Mouse (Mus musculus) adrenal gland, postnatal 4 days (tissue): ENCODE results near the gene Pip5k1b. TPM values are rescaled to one million over a fixed set of nuclear protein-coding genes. Genes with fewer than 3 reads are reported as not detected.

Source experiments
- DNase-seq, 2 experiments: peaks; one replicate each; pipeline ENCODE4 v3.0.0; 2021 to 2022; ENCODE audit warnings: low spot score in 2 of 2, mixed read lengths in 2 of 2
- total RNA-seq, 2 experiments: library from RNA; stranded (reverse); gene quantifications; 2 replicates each; pipeline ENCODE4 v1.2.3; 2021

The Pip5k1b gene
- total RNA-seq, 2 experiments from 2014 or later, result 21.2 to 23.4 TPM

GRCm38 (mm10) chr19:24543386-24544350 lies 12.0 kb downstream of the Pip5k1b start:
- DNase-seq, result no peak

DNA sequence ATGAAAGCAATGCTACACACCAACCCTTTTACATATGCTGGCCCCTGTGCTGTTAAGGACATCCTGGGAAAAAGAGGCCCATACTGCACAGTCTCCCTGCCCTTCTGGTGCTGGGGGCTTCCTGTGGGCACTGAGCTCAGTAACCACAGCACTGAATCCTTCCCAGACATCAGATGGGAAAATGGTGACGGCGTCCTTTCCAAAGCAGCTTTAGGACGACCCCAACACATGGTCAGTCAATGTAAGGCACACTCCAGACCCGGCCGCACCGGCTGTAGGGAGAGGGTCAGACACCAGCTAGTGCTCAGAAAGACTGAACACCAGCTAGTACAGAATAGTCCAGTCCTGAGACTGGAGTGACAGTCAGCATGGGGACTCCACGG lies 13.4 kb downstream of the Pip5k1b start:
- no peak for DNase-seq

DNA sequence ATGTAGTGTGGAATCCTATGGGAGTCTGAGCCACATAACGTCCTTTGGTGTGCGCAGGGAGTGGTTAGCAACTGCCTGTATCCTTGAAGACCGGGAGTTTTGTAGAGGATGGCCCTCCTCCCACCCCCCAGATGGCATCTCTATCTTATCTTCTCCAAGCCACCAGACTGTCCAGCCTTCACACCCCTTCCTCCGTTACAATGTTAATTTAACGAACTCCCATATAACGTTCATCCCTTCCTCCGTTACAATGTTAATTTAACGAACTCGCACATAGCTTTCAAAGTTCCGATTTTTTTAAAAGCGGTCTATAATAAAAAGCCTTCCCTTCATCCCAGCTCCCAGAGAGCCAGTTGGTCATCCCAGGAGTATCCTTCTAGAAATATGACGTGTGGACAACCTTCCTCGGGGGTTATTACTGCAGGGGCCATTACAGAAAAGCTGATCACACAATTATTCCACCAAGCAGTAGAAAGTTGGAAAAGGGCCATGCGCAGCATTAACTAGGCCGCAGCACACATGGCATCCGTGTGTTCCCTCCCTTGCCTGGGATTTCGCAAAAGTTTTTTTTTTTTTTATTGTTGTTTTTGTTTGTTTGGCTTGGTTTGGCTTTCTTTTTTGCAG lies 13.9 kb downstream of the Pip5k1b start:
- no peak for DNase-seq

GRCm38 (mm10) chr19:24540952-24541668 lies 14.6 kb downstream of the Pip5k1b start:
- DNase-seq, result no peak

DNA sequence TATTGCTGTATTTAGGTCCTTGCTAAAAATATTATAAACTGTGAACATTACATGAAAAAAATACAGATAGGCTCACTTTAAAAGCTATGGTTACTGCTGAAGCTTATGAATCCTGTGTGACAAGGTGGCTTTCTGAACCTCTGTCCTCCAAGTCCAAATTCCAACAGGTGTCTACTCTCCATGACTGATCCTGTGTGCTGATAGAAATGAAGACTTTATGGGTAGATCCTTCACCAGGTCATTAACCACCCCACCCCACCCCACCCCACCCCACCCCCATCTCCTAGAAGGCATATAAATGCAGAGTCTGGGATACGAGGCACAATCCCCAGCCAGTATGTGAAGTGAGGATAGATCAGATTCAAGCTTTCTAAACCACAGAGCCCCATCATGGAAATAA lies 16.6 kb downstream of the Pip5k1b start:
- no peak for DNase-seq

- no peak for DNase-seq
Measured at GRCm38 (mm10) chr19:24538181-24538580, 17.5 kb downstream of the Pip5k1b start.

DNA sequence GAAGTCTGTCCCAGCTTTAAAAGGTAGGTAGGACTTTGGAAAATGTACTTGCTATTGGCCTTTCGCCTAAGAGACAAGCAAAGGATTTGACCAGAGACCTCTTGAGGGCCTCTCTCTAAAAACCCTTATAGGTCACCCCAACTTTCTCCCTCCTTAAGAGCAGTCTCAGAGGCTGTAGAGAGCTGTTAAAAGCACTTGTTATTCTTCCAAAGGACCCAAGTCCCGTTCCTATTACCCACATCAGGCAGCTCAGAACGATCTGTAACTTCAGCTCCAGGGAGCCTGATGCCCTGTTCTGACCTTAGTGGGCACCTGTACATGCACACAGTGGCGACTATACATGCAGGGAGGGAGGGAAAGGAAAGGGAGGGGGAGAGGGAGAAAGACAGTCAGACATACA lies 18.0 kb downstream of the Pip5k1b start:
- DNase-seq, result no peak

DNA sequence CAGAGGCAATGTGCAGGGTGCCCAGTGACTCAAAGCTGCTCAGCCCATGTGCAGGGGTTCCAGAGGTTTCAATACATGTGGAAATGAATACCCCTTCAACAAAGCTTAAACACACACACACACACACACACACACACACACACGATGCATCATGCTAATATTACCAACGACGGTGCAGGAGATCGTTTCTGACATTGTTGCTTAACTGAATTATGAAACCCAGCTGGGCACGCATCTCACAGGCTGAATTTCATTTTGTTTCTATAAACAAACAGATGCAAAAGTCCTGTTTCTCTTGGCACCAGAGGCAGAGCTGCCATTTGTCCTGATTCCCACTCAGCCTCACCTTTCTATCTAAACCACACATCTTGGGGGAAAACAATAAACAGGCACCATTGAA lies 18.8 kb downstream of the Pip5k1b start:
- no peak for DNase-seq

- DNase-seq, result no peak
Measured at GRCm38 (mm10) chr19:24536280-24536679, 19.4 kb downstream of the Pip5k1b start.

DNA sequence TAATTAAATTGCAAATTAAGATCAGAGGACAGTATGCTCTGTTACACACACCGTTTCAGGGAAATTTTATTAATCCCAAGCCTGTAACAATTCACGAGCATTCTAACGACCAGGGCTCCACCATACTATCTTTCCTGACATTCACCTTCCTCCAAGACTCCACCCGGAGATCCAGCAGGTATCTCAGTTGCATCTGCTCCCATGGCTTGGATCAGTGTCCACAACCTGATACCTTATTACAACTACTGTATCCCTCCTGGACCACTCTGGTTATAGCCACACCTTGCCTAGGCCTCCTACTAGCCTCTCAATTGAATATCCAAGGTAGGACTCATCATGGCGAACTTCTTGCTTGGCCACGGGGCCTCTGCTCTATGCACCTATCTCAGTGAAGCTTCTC lies 20.5 kb downstream of the Pip5k1b start:
- no peak for DNase-seq

- DNase-seq, result no peak
Measured at GRCm38 (mm10) chr19:24534733-24535132, 20.9 kb downstream of the Pip5k1b start.

- no peak for DNase-seq
Measured at GRCm38 (mm10) chr19:24528910-24529561, 26.6 kb downstream of the Pip5k1b start.

DNA sequence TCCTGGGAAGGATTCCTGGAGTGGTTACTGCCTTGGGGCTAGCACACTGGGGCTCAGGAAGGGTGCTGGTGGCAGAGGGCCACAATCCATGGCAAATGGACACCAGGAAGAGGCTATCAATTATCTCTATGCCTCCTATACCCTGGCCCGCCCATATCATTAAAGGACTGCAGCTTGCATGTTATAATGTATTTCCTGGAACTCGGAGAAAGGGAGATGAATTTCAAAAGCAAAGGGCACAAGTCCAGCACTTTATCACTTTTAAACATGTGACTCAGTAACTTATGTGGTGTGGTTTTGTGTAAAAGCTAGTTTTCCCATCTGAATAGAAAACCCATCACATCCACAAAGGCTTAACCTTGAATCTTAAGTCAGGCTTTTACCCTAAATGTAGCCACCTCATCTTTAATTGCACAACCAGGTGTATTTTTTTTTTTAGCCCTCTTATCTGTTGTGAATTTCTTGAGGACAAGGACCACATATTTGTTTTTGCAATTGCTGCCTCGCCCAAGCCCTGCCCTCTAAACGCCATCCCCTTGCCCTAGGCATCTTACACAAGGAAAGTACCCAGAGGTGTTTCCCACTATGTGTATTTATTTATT lies 27.4 kb downstream of the Pip5k1b start:
- DNase-seq, result no peak

- no peak for DNase-seq
Measured at GRCm38 (mm10) chr19:24527613-24527948, 28.1 kb downstream of the Pip5k1b start.

DNA sequence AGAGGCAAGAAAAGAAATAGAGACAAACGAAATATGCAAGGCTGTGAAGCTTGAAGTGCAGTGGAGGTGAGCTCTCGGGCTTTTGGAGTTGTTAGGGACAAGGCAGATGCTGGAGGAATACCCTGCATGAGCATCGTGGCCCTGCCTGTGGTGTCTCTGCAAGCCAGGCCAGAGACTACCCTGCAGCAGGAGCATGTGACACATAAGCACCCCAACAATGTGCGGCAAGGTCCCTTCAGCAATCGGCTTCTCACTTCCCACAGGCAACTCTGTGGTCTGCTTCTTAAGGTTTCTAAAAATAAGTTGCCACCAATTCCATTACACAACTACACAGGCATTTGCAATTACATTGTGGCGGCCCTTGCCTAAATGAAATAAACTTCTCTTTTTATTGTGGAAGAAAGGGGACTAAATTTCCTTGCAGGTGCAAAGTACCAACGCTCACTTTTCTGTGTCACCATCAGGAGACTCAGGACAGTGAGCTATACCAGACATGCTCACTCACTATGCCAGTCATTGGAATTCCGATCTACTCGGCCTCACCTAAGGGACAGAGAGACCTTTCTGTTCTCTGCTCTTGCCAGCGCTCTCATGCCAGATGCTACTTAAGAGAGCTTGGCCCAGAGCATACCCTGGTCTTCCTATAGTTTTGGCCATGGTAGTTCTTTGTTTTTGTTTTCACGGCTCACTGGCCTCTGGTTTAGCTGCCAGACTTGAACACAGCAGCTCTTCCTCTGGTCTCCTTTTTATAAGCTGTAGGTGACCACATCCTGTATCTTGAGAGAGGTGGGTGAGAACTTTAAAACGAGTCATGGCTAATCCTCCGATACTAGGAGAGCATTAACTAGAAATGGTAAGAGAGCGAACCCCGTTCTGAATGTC lies 28.7 kb downstream of the Pip5k1b start:
- no peak for DNase-seq

- DNase-seq, result no peak
Measured at GRCm38 (mm10) chr19:24523476-24524313, 32.0 kb downstream of the Pip5k1b start.

DNA sequence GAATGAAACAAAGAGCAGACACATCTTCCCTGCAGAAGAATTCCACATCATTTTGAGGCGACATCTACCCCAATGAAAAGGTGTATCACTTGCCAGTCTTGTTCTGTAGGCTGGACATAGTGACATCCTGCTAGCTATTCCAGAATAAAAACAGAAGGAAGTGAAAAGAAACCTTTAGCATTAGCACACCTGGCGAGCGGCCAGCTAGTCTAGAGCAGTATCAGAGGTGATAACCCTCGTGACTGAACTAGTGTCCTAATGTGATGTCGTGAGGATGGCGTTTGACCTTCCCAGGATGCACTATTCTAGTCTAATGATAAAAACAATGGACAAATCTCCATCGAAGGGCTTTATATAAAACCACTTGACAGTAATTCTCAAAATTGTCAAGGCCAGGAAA lies 33.7 kb downstream of the Pip5k1b start:
- no peak for DNase-seq

- DNase-seq, result no peak
Measured at GRCm38 (mm10) chr19:24521146-24521545, 34.5 kb downstream of the Pip5k1b start.

DNA sequence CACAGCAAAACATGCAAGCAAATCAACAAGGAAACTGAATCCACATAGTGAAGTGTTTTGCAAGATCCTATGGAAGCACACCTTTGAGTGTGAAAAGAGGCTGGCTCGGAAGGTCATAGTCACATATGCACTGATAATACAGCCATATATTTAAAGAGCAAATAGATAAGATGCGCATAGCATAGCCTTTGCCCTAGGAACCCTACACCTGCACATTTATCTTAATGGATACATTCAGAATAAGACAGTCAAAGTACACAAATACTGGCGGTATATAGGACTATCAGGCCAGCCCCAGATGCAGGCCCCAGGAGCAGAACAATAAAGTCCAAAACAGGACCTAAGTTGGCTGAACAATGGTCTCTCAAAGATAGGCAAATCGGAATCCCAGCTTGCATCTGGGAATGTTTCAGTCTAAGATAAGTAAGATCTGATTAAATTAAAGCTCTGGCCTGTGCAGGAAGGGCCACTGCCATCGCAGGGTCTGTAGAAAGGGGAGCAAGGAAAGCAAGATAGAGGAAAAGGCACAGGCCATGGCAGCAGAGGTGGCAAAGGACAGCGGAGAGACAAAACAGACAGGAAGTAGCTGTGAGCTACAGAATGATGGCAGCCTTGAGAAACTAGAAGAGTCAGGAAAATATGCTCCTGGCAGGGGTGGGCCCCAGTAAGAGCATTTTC lies 35.8 kb downstream of the Pip5k1b start:
- DNase-seq, result no peak
